Mouse (Mus musculus) bone marrow, adult 2 months (tissue): ENCODE measurements at regions not wholly inside any gene's neighbourhood (a gene's known extent, or its start where the extent isn't known, plus 50 kb on each side); places are given as distances from the start of the nearest gene placed in this dataset.

Experiments used
- CTCF ChIP-seq: fragments of 200-500 bp; IDR thresholded peaks from 2 replicates; pipeline ENCODE4 v1.5.1; 2011; ENCODE audit warnings: low read length, control low read depth; ENCODE audit not compliant: control insufficient read depth, insufficient read depth
- POLR2A ChIP-seq: fragments of 200-500 bp; IDR thresholded peaks from 2 replicates; pipeline ENCODE4 v1.6.1; 2011; ENCODE audit warnings: low read depth, mild to moderate bottlenecking, control low read depth, low read length, borderline replicate concordance; ENCODE audit not compliant: control insufficient read depth

- TF ChIP-seq CTCF, result no peak
- no peak for TF ChIP-seq POLR2A
Measured at GRCm38 (mm10) chr7:129134661-129135215, 122.1 kb upstream of the Plpp4 start.
